Mouse (Mus musculus) liver, adult 2 months (tissue): ENCODE measurements at regions not wholly inside any gene's neighbourhood (a gene's known extent, or its start where the extent isn't known, plus 50 kb on each side); places are given as distances from the start of the nearest gene placed in this dataset.

Source experiments
- CTCF ChIP-seq: fragments of 200-500 bp; IDR thresholded peaks from 2 replicates; pipeline ENCODE4 v1.5.1; 2011; ENCODE audit warnings: low read depth, low read length, control low read depth
- POLR2A ChIP-seq: fragments of 200-500 bp; IDR thresholded peaks from 2 replicates; pipeline ENCODE4 v1.6.1; 2011; ENCODE audit warnings: low read length, control low read depth; ENCODE audit not compliant: insufficient read depth; ENCODE audit errors: extremely low read depth

- TF ChIP-seq CTCF (no peak), POLR2A (no peak)
These were observed 76.6 kb upstream of the Man2a1 start for GRCm38 (mm10) chr17:64523899-64524298.
